Mouse (Mus musculus): ENCODE measurements around the gene Phtf2.

- TF ChIP-seq CTCF (IDR thresholded peaks at IDR 0.05) (no peak), EP300 (IDR thresholded peaks at IDR 0.05) (no peak)
Observed at GRCm38 (mm10) chr5:20741193-20741592, 140.7 kb downstream of the Phtf2 start.
